Mouse (Mus musculus): ENCODE measurements around the gene Gm37240. TPM values are rescaled to one million over a fixed set of nuclear protein-coding genes. Genes with fewer than 3 reads are reported as not detected.
A peak's percentile ranks its signal among the peaks of the same experiment; 100 is the strongest.

Gene Gm37240
- total RNA-seq, 2 experiments from 2014 or later: not detected

DNA sequence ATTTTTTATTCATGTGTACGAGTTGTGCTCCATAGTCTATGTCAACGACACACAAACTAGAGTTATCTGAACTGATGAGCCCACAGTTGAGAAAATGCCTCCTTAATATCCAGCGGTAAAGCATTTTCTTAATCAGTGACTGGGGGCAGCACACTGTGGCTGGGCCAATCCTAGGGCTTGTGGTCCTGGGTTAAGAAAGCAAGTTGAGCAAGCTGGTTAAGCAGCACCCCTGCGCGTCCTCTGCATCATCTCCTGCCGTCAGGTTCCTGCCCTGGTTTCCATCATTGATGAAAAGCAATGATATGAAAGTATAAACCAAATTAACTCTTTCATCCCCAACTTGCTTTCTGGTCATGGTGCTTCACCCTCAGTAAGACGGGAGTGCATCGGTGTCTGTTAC is 1394.7 kb downstream of the Gm37240 start:
- ATAC-seq (replicated peaks; ENCODE audit: poor library complexity, severe bottlenecking): peak; percentile 75

DNA sequence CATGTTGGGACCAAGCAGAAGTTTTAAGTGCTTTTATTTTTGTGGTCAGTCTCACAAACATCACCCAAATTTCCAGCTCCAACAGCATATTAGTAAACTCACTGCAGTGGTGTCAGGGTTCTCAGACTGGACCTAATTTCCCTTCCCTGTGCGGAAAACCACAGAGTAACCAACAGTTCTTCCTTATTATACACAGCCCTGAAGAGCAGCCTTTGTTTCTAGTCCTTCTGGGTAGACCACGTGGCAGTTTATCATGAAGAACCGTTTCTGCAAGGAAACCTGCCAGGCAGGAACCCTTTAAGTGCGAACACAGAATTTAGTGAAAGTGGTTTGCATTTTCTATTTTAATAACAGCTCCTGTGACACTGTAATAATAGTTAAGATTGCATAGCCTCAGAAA is 1395.2 kb downstream of the Gm37240 start:
- ATAC-seq (replicated peaks; ENCODE audit: poor library complexity, severe bottlenecking): peak; percentile 94

DNA sequence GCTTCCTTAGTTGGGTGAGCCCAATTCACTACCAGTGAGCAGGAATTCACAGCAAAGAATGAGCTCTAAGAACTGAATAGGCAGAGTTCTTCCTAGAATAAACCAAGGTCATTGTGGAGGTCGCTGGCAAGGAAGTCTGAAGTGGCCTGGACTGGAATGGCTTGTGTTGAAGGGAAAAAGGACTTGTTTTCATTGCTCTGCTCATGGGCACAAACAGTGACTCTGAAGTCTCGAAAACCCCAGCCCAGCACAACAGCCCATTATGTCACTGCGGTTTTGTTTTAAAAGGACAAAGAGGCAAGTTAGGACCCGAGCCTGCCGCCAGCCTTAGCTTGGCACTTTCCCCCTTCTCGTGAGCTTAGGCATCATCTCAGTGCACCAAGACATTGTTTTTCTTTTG is 1398.6 kb downstream of the Gm37240 start:
- no peak for ATAC-seq (replicated peaks; ENCODE audit: poor library complexity, severe bottlenecking)

DNA sequence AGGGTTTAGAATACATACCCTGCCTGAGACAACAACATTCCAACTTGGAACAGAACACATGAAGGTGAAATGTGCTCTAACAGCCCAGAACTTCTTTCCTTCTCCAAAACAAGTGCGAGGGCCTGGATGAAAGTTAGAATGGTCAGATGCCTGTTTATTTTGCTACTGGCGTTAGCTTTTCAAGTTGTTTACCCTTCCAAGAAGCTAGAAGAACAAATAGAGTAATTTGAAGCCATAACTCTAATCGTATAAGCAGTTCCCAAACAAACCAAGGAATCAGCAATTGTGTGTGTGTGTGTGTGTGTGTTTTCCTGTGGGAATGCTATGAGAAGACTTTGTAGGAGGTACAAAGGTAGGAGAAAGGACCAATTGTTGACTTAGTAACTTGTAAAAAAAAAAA is 1402.4 kb downstream of the Gm37240 start:
- ATAC-seq (replicated peaks; ENCODE audit: poor library complexity, severe bottlenecking): no peak

- no peak for ATAC-seq (replicated peaks; ENCODE audit: poor library complexity, severe bottlenecking)
These were observed 1403.0 kb downstream of the Gm37240 start for GRCm38 (mm10) chr3:84484333-84484732.

DNA sequence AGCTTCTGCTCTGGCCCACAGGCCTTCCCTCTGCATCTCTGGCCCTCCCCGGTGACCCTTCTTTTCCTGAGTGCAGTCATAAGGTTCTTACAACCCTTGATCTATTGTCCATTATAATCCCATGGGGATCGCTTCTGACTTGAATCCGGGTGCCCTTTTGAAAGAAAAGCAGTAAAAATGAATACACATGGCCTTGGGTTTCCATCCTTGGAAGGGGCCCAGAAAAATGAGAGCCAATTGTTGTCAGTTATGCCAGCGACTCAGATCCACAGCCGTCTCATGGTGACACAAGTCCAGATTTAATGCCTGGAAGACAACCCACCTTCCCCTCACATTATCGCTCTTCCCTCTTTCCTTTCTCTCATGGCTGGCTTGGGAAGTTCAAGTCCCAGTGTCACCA is 1405.2 kb downstream of the Gm37240 start:
- no peak for ATAC-seq (replicated peaks; ENCODE audit: poor library complexity, severe bottlenecking)

- peak; percentile 29 for ATAC-seq (replicated peaks; ENCODE audit: poor library complexity, severe bottlenecking)
These were observed 1406.2 kb downstream of the Gm37240 start for GRCm38 (mm10) chr3:84481104-84481503.

DNA sequence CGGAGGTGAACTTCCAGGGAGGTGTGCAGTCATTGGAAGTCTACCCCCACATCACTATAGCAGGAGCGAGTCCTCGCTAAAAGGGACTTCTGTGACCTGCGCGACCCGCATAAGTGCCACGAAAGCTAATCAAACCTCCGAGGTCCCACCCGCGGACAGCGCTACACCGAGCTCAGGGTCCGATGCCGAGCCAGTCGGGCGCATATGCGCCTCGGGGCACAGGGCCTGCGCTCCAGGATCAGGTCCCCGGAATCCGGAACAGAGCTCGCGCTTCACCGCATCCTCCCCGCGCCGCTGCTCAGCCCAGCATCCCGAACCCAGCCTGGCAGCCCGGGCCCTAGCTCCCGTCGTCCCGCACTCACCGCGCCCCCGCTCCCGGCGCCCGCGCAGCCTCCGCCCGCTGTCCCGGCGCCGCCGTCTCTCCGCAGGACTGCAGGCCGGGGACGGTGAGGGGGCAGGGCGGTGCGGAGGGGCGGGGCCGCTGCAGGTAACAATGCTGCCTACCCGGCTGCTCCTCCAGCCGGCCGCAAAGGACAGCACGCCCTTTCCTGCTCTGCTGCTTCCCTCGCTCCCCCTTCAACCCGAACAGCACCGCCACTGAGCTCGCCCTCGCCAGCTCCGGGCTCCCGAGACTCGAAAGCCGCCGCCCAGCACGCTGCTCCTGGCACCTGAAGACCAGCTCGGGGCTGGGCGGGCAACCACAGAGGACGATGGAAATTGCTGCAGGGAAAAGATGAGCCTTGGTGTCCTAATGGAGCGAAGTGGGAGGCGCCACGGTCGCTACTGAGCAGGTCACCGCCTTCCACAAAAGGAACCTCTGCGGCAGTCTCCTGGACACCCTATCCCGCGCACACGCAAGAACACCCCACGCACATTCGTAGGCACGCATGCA is 1407.1 kb downstream of the Gm37240 start, which contains the start of gene Fhdc1:
Gene Fhdc1, minus strand, starts transcription at position 424 of the 892 bp plus-strand sequence.
- peak; percentile 43 for ATAC-seq (replicated peaks; ENCODE audit: poor library complexity, severe bottlenecking)

- peak; percentile 31 for ATAC-seq (replicated peaks; ENCODE audit: poor library complexity, severe bottlenecking)
These were observed 1407.9 kb downstream of the Gm37240 start for GRCm38 (mm10) chr3:84479293-84480005.

GRCm38 (mm10) chr3:84478896-84479292 is 1408.4 kb downstream of the Gm37240 start:
- ATAC-seq (replicated peaks; ENCODE audit: poor library complexity, severe bottlenecking): no peak

DNA sequence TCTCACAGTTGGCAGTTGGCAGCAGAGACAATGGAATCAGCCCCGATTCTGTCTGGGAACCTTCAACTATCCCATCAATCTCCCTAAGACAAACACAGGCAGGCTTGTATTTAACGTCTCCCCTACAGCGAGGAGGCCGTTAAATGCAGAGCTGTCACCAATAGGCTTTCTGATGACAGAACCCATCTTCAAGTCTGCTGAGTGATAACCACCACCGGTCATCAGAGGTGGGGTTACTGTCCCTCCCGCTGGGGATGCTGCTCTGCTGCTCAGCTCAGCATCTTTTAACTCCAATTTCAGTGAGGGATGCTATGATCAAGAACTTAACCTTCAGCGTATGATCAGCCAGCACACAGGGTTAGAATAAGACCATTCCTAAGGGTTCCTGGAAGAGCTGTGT is 1409.1 kb downstream of the Gm37240 start:
- no peak for ATAC-seq (replicated peaks; ENCODE audit: poor library complexity, severe bottlenecking)

DNA sequence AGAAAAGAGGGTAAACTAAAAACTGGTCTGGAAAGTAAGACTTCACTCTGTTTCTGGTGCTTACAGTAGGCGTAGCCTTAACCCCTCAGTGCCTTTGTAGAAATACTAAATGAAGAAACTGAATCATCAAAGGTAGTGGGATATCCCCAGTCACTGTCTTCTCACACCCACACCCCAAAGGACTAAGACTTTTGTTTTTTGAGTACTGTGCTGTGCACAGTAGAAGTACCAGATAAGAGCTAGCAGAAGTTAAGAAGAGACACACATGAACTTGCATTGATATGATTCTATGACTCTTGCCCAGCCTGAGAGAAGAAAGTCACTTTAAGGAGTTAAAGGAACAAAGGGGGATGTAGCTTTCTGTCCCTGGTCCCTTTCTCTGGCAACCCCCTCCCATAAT is 1409.8 kb downstream of the Gm37240 start:
- no peak for ATAC-seq (replicated peaks; ENCODE audit: poor library complexity, severe bottlenecking)

DNA sequence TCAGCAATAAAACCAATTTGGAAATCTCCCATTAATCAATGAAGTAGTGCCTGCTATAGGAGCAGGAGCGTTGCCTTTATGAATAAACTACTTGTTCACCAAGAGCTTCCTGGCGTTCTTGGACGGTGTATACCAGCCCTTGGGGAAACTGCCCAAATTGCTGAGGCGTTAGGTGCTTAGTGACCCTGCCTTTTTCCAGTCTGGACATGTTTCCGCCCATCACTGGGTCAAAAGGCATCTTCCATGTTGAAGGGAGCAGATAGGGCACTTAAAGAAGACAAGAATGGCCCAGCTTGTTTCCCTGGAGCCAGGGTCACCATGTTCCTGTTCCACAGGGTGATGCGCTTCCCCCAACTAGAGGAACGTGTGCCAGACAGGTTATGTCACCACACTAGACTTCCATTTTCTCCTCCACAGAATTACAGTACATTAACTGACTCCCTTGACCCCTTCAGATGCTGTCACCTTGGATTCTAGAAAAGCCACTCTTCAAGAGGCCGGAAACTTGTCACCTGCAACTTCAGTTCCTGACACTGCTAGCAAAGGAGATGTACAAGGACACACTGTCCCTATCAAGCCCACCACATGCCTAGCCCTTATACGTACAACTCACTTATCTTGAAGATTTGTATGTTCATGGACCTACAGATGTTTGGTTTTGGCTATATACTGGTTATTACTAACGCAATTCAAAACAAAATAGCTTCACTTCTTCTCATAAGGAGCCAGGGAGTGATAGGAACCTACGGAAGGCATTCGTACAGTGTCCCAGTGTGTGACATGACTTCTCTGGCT is 1412.1 kb downstream of the Gm37240 start:
- no peak for ATAC-seq (replicated peaks; ENCODE audit: poor library complexity, severe bottlenecking)

- no peak for ATAC-seq (replicated peaks; ENCODE audit: poor library complexity, severe bottlenecking)
These were observed 1412.9 kb downstream of the Gm37240 start for GRCm38 (mm10) chr3:84474398-84474797.

DNA sequence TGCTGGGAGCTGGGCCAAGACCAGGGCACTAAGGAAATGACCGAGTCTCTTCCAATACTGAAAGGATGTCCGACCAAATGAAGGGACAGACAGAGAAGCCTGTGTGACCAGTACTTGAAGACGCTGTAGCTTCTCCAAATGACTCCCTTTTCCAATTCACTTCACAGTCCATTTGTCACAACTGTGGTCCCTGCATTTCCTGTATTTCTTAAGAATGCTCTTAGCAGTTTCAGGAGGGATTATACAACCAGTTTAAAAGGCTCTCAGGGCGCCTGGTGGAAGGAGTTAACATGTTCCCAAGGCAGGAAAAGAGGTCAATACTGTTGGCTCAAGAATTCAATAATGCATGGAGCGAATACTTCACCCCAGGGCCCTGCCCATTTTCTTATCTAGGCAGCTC is 1414.4 kb downstream of the Gm37240 start:
- ATAC-seq (replicated peaks; ENCODE audit: poor library complexity, severe bottlenecking): peak; percentile 55

DNA sequence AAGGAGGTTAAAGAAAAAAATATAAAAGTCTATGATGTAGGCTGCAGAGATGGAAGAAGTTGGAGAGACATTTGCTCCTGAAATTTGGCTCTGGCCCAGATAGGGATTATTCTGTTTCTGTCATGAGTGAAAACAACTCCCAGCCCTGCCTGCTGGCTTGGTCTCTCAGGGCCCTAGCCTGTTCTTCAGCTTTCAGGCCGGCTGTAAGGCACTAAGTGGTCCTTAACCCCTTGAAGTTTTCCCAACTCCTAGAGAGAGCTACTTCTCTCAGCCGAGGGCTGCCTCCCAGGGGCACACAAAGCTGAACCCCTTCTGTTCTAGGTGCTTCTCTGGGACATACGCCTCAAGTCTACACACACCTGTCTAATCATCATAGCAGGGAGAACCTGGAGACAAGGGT is 1414.8 kb downstream of the Gm37240 start:
- no peak for ATAC-seq (replicated peaks; ENCODE audit: poor library complexity, severe bottlenecking)

GRCm38 (mm10) chr3:84471146-84471545 is 1416.2 kb downstream of the Gm37240 start:
- no peak for ATAC-seq (replicated peaks; ENCODE audit: poor library complexity, severe bottlenecking)

DNA sequence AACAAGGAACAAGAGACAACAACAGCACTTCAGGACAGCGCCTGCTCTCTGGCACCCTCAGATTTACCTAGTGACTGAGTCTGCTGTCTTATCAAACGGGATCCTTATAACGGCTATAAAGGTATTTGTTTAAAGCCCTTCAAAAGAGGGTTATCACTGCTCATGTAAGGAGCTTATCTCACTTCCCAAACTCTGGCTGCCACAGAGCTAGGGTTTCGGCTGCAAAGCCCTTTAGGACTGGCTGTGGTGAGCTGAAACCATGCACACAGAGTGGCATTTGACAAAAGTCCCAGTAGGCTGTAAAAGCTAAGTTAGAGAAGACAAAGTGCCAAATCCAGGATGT is 1419.2 kb downstream of the Gm37240 start:
- no peak for ATAC-seq (replicated peaks; ENCODE audit: poor library complexity, severe bottlenecking)

DNA sequence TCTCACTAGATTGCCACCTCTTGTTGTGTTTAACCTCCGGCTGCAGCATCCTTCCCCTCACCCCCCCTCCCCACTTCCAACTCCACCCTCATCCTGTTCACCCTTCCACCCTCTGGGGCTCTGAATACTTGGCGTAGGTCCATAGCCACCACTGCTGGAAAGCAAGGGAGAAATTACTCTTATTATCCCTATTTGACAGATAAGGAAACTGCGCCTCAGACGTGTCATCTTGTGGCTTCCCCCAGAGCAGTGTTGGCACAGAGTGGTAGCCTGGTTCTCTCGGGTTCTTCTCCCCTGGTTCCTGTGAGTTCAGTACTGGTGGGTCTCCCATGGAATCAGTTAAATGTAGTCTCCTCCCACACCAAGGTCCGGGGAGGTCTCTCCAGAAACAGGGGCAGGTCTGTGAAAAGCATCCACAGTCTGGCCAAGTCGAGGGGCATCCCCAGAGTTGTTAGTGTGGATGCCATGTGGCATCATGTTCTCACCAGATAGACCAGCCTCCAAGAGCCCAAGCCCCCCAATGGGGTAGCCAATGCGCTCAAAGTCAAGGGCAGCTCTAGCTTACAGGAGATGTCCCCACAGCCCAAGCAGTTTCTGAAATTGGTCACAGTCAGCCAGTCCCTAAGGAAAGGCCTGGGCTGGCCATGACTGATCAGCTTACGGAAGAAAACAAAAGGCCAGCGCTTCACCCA is 1419.8 kb downstream of the Gm37240 start:
- ATAC-seq (replicated peaks; ENCODE audit: poor library complexity, severe bottlenecking): peak; percentile 34; the same call in 1 of the 2 replicates

- ATAC-seq (replicated peaks; ENCODE audit: poor library complexity, severe bottlenecking): peak; percentile 65
These were observed 1421.4 kb downstream of the Gm37240 start for GRCm38 (mm10) chr3:84465822-84466500.
